Mouse (Mus musculus) thymus, adult 2 months (tissue): ENCODE results near the gene Fmo3. TPM values are rescaled to one million over a fixed set of nuclear protein-coding genes. Genes with fewer than 3 reads are reported as not detected.

Experiments used
- DNase-seq: peaks from one replicate; pipeline ENCODE4 v3.0.0; 2021
- H3K27ac ChIP-seq: fragments of 200-500 bp; 2 replicates; pipeline ENCODE4 v1.5.1; 2012; ENCODE audit warnings: low read length, control low read depth; ENCODE audit not compliant: control insufficient read depth, insufficient read depth
- H3K27me3 ChIP-seq: fragments of 200-500 bp; 2 replicates; pipeline ENCODE4 v1.6.1; 2012; ENCODE audit warnings: mild to moderate bottlenecking, low read length, moderate library complexity, mixed read lengths; ENCODE audit not compliant: control insufficient read depth, insufficient read depth
- H3K36me3 ChIP-seq: fragments of 200-500 bp; 2 replicates; pipeline ENCODE4 v1.6.1; 2012; ENCODE audit warnings: mild to moderate bottlenecking, low read length, moderate library complexity; ENCODE audit not compliant: control insufficient read depth, insufficient read depth
- H3K4me1 ChIP-seq: fragments of 200-500 bp; replicated peaks from 2 replicates; pipeline ENCODE4 v1.6.1; 2012; ENCODE audit warnings: low read length; ENCODE audit not compliant: control insufficient read depth, insufficient read depth
- H3K4me3 ChIP-seq: fragments of 200-500 bp; 2 replicates; pipeline ENCODE4 v1.5.1; 2012; ENCODE audit warnings: mild to moderate bottlenecking, low read length, control low read depth, moderate library complexity; ENCODE audit not compliant: control insufficient read depth, insufficient read depth
- CTCF ChIP-seq: fragments of 200-500 bp; IDR thresholded peaks from 2 replicates; pipeline ENCODE4 v1.5.1; 2012; ENCODE audit warnings: mild to moderate bottlenecking, control low read depth, low read length, moderate library complexity, borderline replicate concordance; ENCODE audit not compliant: control insufficient read depth, poor library complexity, insufficient read depth; ENCODE audit errors: extremely low read depth
- POLR2A ChIP-seq: fragments of 200-500 bp; IDR thresholded peaks from 2 replicates; pipeline ENCODE4 v1.6.1; 2012; ENCODE audit warnings: mild to moderate bottlenecking, low read length, control low read depth, moderate library complexity; ENCODE audit not compliant: control insufficient read depth, poor library complexity, insufficient read depth; ENCODE audit errors: extremely low read depth
- WGBS: fragments of 180-500 bp; shearing (Covaris S2); methylation state at CpG from one replicate; pipeline ENCODE4 v1.1.7; 2018; 5-methylcytosine and 5-hydroxymethylcytosine counted together
- polyA plus RNA-seq: library from polyadenylated mRNA; depleted of rRNA; stranded (reverse); fragments of >200 nt; gene quantifications from 2 replicates; pipeline ENCODE4 v1.2.3, GENCODE M21; 2012

The Fmo3 gene
- polyA plus RNA-seq, 1 experiment, result 0.34 TPM

GRCm38 (mm10) chr1:162986121-162986748, 1.9 kb upstream of the Fmo3 start:
- no peaks in the 10 kb centered on the region for H3K36me3 ChIP-seq
- no peak overlapping the region for H3K4me3 ChIP-seq
- TF ChIP-seq CTCF (no peak), POLR2A (no peak)
- no peaks in the 10 kb centered on the region for H3K27me3 ChIP-seq
- no peak overlapping the region for H3K27ac ChIP-seq
- WGBS, result 91% methylated on average over 2 of the region's 2 CpGs
- DNase-seq, result no peak
- no peaks in the 10 kb centered on the region for H3K4me1 ChIP-seq

GRCm38 (mm10) chr1:162963556-162963955, 20.8 kb downstream of the Fmo3 start:
- WGBS, result 71% methylated on average over 2 of the region's 2 CpGs

GRCm38 (mm10) chr1:162957422-162957821, 26.9 kb downstream of the Fmo3 start:
- Histone ChIP-seq H3K4me3 (no peak overlapping the region), H3K36me3 (no peaks in the 10 kb centered on the region), H3K27me3 (no peaks in the 10 kb centered on the region), H3K27ac (no peak overlapping the region), H3K4me1 (no peaks in the 10 kb centered on the region)
- DNase-seq, result no peak
- TF ChIP-seq CTCF (no peak), POLR2A (no peak)
- 94% methylated on average over 1 of the region's 1 CpGs for WGBS

More at GRCm38 (mm10) chr1:162963556-162963955, 20.8 kb downstream of the Fmo3 start:
- no peak for DNase-seq
- Histone ChIP-seq H3K4me3 (no peak overlapping the region), H3K4me1 (no peaks in the 10 kb centered on the region), H3K36me3 (no peaks in the 10 kb centered on the region), H3K27me3 (no peaks in the 10 kb centered on the region), H3K27ac (no peak overlapping the region)
- no peak for TF ChIP-seq CTCF
- no peak for TF ChIP-seq POLR2A

- no peak for DNase-seq
- Histone ChIP-seq H3K4me1 (no peaks in the 10 kb centered on the region), H3K27ac (no peak overlapping the region), H3K27me3 (no peaks in the 10 kb centered on the region), H3K36me3 (no peaks in the 10 kb centered on the region), H3K4me3 (no peak overlapping the region)
- 49% methylated on average over 2 of the region's 2 CpGs for WGBS
- no peak for TF ChIP-seq POLR2A
- TF ChIP-seq CTCF, result no peak
Measured at GRCm38 (mm10) chr1:162953079-162953478, 31.2 kb downstream of the Fmo3 start.

GRCm38 (mm10) chr1:162949763-162950162, 34.6 kb downstream of the Fmo3 start:
- H3K4me3 ChIP-seq, result no peak overlapping the region
- 100% methylated on average over 1 of the region's 1 CpGs for WGBS
- no peaks in the 10 kb centered on the region for H3K4me1 ChIP-seq
- no peaks in the 10 kb centered on the region for H3K36me3 ChIP-seq
- no peak for DNase-seq
- TF ChIP-seq POLR2A, result no peak
- no peak overlapping the region for H3K27ac ChIP-seq
- no peaks in the 10 kb centered on the region for H3K27me3 ChIP-seq

GRCm38 (mm10) chr1:162947934-162948333, 36.4 kb downstream of the Fmo3 start:
- no peak overlapping the region for H3K27ac ChIP-seq
- no peaks in the 10 kb centered on the region for H3K36me3 ChIP-seq
- no peak for DNase-seq
- H3K27me3 ChIP-seq, result no peaks in the 10 kb centered on the region
- no peak overlapping the region for H3K4me3 ChIP-seq
- 97% methylated on average over 6 of the region's 6 CpGs for WGBS
- TF ChIP-seq POLR2A (no peak), CTCF (no peak)
- no peaks in the 10 kb centered on the region for H3K4me1 ChIP-seq

- no peak overlapping the region for H3K4me3 ChIP-seq
- no peak for DNase-seq
- WGBS, result 88% methylated on average over 4 of the region's 4 CpGs
- H3K4me1 ChIP-seq, result no peaks in the 10 kb centered on the region
- no peaks in the 10 kb centered on the region for H3K36me3 ChIP-seq
- TF ChIP-seq CTCF, result no peak
- no peak for TF ChIP-seq POLR2A
- H3K27ac ChIP-seq, result no peak overlapping the region
- H3K27me3 ChIP-seq, result no peaks in the 10 kb centered on the region
Measured at GRCm38 (mm10) chr1:162946837-162947558, 37.3 kb downstream of the Fmo3 start.
